Mouse (Mus musculus) right cerebral cortex, adult 18-20 months (tissue): ENCODE data around the gene Tspan31.

Experiments
- DNase-seq: peaks from one replicate; pipeline ENCODE4 v3.0.0; 2022; ENCODE audit warnings: mixed read lengths

Gene Tspan31

DNA sequence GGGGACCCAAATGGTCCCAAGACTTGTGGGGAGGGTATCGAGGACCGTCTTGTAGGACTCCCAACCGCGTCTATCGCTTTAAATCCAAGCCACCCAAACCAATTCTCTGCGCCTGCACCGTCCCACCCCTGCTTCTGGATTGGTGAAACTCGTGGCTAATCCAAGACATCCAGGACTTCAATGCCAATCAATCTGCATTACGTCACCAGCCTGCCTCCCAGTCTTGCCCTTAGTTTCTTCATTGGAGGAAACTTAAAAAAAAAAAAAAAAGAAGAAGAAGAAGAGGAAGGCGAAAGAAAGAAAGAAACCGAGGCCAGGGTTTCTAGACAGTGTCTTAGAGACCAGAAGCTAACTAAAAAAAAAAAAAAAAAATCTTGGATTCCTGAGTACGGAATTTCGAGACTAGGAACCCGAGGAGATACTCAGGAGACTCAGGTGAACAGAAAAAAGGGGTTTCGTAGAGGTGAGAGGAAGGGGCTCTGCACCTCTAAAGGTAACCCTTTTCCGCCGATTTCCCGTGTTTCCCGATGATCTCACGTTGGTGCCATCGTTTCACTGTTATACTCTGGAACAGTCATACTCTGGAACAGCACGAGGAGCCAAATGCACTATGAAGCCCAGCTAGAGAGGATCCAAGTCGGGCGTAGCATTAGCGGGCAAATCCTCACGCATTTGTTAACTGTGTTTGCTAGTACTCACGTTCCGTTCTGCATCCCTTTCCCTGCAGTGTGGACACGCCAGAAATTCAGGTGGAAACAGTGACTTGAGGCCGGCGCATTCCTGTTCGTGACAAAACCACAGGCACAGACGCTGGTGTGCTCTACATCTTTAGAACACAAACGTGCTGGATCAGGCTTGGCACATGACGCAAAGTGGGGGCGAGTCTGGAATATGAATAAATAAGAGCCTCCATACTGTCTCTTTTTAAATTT, at the start of gene Tspan31:
Gene Tspan31, minus strand, starts transcription at position 75 of the 932 bp plus-strand sequence.
- peak; percentile 97 for DNase-seq

DNA sequence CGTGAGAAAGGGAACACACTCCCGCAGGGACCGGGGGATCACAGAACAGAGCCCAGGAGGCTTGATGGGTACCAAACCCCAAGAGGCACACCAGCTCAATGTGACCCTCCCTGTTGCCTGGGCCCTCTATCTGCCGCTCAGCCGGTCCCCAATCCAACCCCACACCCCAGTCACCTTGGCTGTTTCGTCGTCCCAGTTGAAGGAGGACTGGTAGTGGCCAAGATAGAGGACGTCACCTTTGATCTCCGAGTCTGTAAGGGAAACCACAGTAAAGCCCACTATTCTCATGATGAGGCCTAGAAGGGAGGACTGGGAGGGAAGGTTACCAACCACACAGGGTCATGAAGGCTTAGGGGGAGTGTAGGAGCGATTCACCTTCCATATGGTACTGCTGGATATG, 49.2 kb upstream of the Tspan31 start:
- DNase-seq: no peak

DNA sequence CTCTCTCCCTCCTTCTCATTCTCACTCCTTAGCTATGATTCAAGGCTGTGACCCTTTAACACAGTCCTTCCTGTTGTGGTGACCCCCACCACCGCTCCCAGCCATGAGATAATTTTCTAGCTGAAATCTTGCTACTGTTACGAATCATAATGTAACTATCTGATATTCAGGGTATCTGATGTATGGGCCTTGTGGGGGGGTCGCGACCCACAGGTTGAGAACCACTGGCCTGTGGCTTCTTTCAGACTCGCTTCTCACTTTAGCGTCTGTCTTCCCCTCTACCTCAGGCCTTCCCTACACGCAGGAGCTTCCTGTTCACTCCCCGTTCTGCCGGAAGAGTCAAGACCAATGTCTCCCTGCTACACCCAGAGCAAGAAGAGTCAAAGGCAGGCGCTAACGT, 48.4 kb upstream of the Tspan31 start:
- DNase-seq: no peak

GRCm38 (mm10) chr10:127115068-127115467, 45.0 kb upstream of the Tspan31 start:
- DNase-seq: no peak

- no peak for DNase-seq
These were observed 44.3 kb upstream of the Tspan31 start for GRCm38 (mm10) chr10:127114408-127114807.

GRCm38 (mm10) chr10:127111001-127111887, 41.2 kb upstream of the Tspan31 start:
- DNase-seq: no peak

GRCm38 (mm10) chr10:127108262-127108583, 38.2 kb upstream of the Tspan31 start:
- DNase-seq: no peak

DNA sequence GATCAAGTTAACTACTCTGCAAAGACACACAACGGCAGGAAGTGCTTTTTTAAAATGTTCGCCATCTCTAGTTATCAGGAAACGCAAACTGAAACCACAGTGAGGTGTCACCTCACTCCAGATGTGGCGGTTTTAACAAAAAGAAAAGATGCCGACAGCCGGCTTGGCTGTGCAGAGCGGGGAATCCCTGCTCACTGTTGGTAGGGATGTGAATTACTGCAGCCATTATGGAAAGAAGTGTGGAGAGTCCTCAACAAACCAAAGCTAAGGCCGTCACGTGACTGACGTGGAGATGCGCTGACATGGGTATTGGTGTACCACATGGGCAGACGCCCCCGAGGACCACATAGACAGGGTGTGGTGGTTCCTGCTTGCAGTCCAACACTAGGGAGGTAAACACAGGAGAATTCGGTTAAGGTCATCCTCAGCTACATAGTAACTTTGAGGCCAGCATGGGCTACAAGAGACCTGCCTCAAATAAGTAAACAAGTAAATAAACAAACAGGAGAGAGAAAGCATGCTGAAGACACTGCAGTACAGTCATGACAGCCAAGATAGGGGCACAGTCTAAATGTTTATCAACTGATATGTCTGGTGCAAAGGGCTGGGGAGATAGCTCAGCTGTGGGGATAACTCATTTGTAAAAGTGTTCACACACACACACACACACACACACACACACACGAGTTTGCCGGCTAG, 37.6 kb upstream of the Tspan31 start:
- DNase-seq: no peak

GRCm38 (mm10) chr10:127103631-127104030, 33.6 kb upstream of the Tspan31 start:
- no peak for DNase-seq

- no peak for DNase-seq
These were observed 31.1 kb upstream of the Tspan31 start for GRCm38 (mm10) chr10:127101151-127101550.

GRCm38 (mm10) chr10:127100414-127100813, 30.4 kb upstream of the Tspan31 start:
- no peak for DNase-seq

DNA sequence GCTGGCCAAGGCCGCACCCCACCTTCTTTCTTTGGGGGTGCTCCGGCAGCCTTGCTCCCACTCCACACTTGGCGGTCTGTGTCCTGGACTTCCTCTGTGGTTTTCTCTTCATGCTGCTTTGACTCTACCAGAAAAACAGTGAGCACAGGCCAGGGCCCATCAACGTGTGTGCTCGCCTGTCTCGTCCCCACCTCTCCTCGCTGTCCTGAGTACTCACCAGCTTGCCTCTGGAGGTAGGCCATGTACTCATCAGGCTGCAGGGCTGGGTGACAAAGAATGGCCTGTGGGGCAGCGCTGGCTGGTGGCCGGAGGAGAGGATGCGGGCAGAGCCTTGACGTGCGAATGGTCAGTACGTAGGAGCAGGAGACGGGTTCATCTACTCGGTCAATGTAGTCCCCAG, 29.8 kb upstream of the Tspan31 start:
- DNase-seq: no peak

DNA sequence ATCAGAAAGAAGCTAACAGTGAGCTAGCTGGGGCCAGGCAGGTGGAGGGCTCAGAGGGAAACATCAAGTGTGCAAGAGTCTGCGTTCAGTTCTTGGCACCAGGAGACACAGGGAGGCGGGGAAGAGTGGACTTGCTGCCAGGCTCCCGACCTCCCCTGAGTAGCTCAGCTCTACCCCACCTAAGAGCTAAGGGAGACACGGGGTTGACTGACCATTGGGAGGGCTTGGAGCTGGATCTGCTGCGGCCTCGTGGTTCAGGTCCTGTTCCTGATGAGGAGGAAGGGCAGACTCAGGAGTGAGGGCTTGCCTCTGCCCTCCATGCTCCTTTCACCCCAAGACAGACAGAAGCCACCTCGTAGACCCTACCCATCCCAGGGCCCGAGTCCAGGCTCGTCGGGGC, 29.1 kb upstream of the Tspan31 start:
- no peak for DNase-seq

GRCm38 (mm10) chr10:127098514-127098913, 28.4 kb upstream of the Tspan31 start:
- no peak for DNase-seq

DNA sequence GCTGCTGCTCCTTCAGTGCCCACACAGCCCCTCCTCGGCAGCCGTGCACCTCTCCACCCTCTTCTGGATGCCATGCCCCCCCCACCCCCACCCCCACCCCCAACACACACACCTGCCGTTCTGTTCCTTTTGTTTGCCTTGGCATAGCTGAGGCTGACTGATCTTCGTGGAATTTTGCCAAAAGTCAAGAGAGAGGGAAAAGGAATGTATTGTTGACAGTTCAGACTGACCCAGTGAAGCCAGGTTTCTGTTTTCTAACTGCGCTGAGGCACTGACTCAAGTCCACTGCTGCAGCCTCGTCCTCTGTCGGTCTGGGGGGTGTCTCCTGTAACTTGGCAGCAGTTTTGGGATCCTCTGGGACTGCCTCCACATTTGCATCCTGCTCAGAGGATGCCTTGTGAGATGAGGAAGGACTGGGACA, 24.3 kb upstream of the Tspan31 start:
- no peak for DNase-seq

- no peak for DNase-seq
These were observed 22.7 kb upstream of the Tspan31 start for GRCm38 (mm10) chr10:127092742-127093141.

DNA sequence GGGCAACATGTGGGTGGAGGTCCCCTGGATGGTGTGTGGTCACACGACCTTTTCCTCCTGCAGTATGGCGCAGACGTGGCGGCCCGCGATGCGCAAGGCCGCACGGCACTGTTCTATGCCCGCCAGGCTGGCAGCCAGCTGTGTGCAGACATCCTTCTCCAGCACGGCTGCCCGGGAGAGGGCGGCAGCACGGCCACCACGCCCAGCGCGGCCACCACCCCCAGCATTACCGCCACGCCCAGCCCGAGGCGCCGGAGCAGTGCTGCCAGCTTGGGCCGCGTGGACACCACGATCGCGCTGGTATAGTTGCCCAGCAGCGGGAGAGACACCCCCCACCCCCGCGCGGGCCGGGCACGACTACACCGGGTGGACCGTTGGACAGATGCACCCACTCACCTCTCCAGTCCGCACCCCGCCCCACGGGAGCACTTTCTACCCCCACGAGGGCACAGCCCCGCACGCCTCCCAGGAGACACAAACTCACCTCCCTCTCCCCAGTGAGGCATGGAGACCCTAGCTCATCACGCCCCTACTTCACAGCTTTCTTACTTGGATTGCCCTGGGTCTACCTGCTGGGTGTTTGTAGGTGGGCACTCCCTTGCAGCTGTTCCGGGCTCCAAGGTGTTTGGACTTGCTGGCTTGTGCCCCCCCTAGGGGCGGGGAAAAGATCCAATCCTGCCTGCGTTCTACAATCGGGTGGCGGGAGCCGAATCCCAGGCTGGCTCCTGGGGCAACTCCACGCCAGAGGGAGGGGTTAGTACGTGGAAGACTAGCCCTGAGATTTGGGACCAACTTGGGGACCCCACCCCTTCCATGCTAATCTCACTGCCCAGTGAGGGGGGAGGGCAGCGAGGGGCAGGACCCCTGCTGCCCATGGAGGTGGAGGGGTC, 21.7 kb upstream of the Tspan31 start:
- no peak for DNase-seq

- DNase-seq: no peak
These were observed 20.7 kb upstream of the Tspan31 start for GRCm38 (mm10) chr10:127090560-127091411.

DNA sequence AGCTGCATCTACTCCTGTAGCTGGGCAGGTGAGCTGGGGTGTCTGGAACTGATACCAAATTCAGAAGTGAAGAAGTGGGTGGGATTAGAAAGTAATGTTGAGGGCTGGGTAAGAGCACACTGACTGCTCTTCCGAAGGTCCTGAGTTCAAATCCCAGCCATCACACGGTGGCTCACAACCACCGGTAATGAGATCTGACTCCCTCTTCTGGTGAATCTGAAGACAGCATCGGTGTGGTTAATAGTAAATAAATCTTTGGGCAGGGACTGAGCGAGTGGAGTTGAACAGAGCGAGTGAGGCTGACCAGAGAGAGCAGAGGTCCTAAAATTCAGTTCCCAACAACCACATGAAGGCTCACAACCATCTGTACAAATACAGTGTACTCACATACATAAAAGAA, 15.6 kb upstream of the Tspan31 start:
- no peak for DNase-seq

- no peak for DNase-seq
These were observed 15.0 kb upstream of the Tspan31 start for GRCm38 (mm10) chr10:127085052-127085451.

- DNase-seq: no peak
These were observed 13.8 kb upstream of the Tspan31 start for GRCm38 (mm10) chr10:127083915-127084306.
